Mouse (Mus musculus) heart, adult 2 months (tissue): Measurements from ENCODE around the gene Gucy2d. TPM values are rescaled to one million over a fixed set of nuclear protein-coding genes. Genes with fewer than 3 reads are reported as not detected.
A peak's percentile ranks its signal among the peaks of the same experiment; 100 is the strongest.

Source experiments
- DNase-seq, 2 experiments: peaks; one replicate each; pipeline ENCODE4 v3.0.0; 2021
- H3K27ac ChIP-seq: fragments of 200-600 bp; 2 replicates; pipeline ENCODE4 v1.8.1; 2022
- H3K27me3 ChIP-seq: fragments of 200-500 bp; 2 replicates; pipeline ENCODE4 v1.6.1; 2012; ENCODE audit warnings: mild to moderate bottlenecking, low read length, inconsistent platforms, mixed read lengths; ENCODE audit not compliant: control insufficient read depth, insufficient read depth
- H3K36me3 ChIP-seq: fragments of 200-500 bp; 2 replicates; pipeline ENCODE4 v1.6.1; 2012; ENCODE audit warnings: low read length, inconsistent platforms; ENCODE audit not compliant: control insufficient read depth, insufficient read depth
- H3K4me1 ChIP-seq: fragments of 200-500 bp; 2 replicates; pipeline ENCODE4 v1.6.1; 2011; ENCODE audit warnings: low read length; ENCODE audit not compliant: control insufficient read depth, insufficient read depth
- H3K4me3 ChIP-seq: fragments of 200-600 bp; 2 replicates; pipeline ENCODE4 v1.8.1; 2022
- H3K79me2 ChIP-seq: fragments of 200-500 bp; replicated peaks from 2 replicates; pipeline ENCODE4 v1.6.1; 2012; ENCODE audit warnings: mild to moderate bottlenecking, inconsistent platforms, low read length, moderate library complexity, mixed read lengths; ENCODE audit not compliant: control insufficient read depth, insufficient read depth
- H3K9ac ChIP-seq: fragments of 200-500 bp; 2 replicates; pipeline ENCODE4 v1.6.1; 2012; ENCODE audit warnings: low read depth, mild to moderate bottlenecking, control low read depth, inconsistent platforms, low read length, mixed read lengths
- CTCF ChIP-seq: fragments of 200-600 bp; IDR thresholded peaks from 2 replicates; pipeline ENCODE4 v1.8.1; 2022; ENCODE audit warnings: antibody characterized with exemption, mild to moderate bottlenecking, moderate library complexity
- EP300 ChIP-seq: fragments of 200-500 bp; IDR thresholded peaks from 2 replicates; pipeline ENCODE4 v1.6.1; 2011; ENCODE audit warnings: low read depth, low read length, control low read depth; ENCODE audit not compliant: insufficient read depth
- POLR2A ChIP-seq: fragments of 200-500 bp; IDR thresholded peaks from 2 replicates; pipeline ENCODE4 v1.6.1; 2011; ENCODE audit warnings: mild to moderate bottlenecking, low read depth, low read length, control low read depth; ENCODE audit not compliant: insufficient read depth
- WGBS: fragments of 180-500 bp; shearing (Covaris S2); methylation state at CpG from one replicate; pipeline ENCODE4 v1.1.7; 2018; 5-methylcytosine and 5-hydroxymethylcytosine counted together
- intact Hi-C: fragments of 180-260 bp; cut with DNase I; formaldehyde crosslinking; loops from one replicate; pipeline ENCODE4 v1.15.1; 2025
- polyA plus RNA-seq: library from polyadenylated mRNA; depleted of rRNA; stranded (reverse); fragments of >200 nt; gene quantifications from 2 replicates; pipeline ENCODE4 v1.2.3, GENCODE M21; 2012
- total RNA-seq, 2 experiments: library from RNA; stranded (reverse); gene quantifications; 2 replicates each; pipeline ENCODE4 v1.2.3; 2021

Gucy2d gene
- total and polyA plus RNA-seq, 3 experiments, result 0.20 to 0.21 TPM; not detected in 1

GRCm38 (mm10) chr7:98403996-98404395, 36.2 kb upstream of the Gucy2d start:
- H3K4me1 ChIP-seq, result no peaks in the 10 kb centered on the region
- no peaks in the 10 kb centered on the region for H3K27me3 ChIP-seq
- no peak overlapping the region for H3K4me3 ChIP-seq
- no peak overlapping the region for H3K9ac ChIP-seq
- no peak for DNase-seq
- no peaks in the 10 kb centered on the region for H3K79me2 ChIP-seq
- H3K36me3 ChIP-seq, result no peaks in the 10 kb centered on the region
- H3K27ac ChIP-seq, result no peak overlapping the region
- 71% methylated on average over 4 of the region's 4 CpGs for WGBS
- TF ChIP-seq POLR2A (no peak), EP300 (no peak), CTCF (no peak)
- intact Hi-C loops, result no loop called here

GRCm38 (mm10) chr7:98407615-98408014, 32.6 kb upstream of the Gucy2d start:
- intact Hi-C loops, result no loop called here
- no peak overlapping the region for H3K27ac ChIP-seq
- H3K4me3 ChIP-seq, result no peak overlapping the region
- no peak for TF ChIP-seq CTCF
- TF ChIP-seq POLR2A, result no peak
- TF ChIP-seq EP300, result no peak
- DNase-seq, result no peak
- H3K27me3 ChIP-seq, result no peaks in the 10 kb centered on the region
- no peaks in the 10 kb centered on the region for H3K79me2 ChIP-seq
- H3K4me1 ChIP-seq, result no peaks in the 10 kb centered on the region
- H3K36me3 ChIP-seq, result no peaks in the 10 kb centered on the region
- WGBS, result 83% methylated on average over 5 of the region's 5 CpGs
- H3K9ac ChIP-seq, result no peak overlapping the region

GRCm38 (mm10) chr7:98413115-98413514, 27.1 kb upstream of the Gucy2d start:
- no peaks in the 10 kb centered on the region; the same call in 1 of the 2 replicates for H3K4me1 ChIP-seq
- no peak for TF ChIP-seq CTCF
- TF ChIP-seq POLR2A, result no peak
- TF ChIP-seq EP300, result no peak
- WGBS, result 84% methylated on average over 4 of the region's 4 CpGs
- no peaks in the 10 kb centered on the region for H3K36me3 ChIP-seq
- H3K27ac ChIP-seq, result no peak overlapping the region
- intact Hi-C loops, result no loop called here
- no peaks in the 10 kb centered on the region for H3K27me3 ChIP-seq
- no peaks in the 10 kb centered on the region for H3K79me2 ChIP-seq
- no peak for DNase-seq
- no peak overlapping the region for H3K9ac ChIP-seq
- no peak overlapping the region for H3K4me3 ChIP-seq

GRCm38 (mm10) chr7:98415550-98415949, 24.7 kb upstream of the Gucy2d start:
- H3K9ac ChIP-seq, result no peak overlapping the region
- H3K27me3 ChIP-seq, result no peaks in the 10 kb centered on the region
- 38% methylated on average over 3 of the region's 3 CpGs for WGBS
- no peaks in the 10 kb centered on the region for H3K79me2 ChIP-seq
- H3K27ac ChIP-seq, result no peak overlapping the region
- H3K36me3 ChIP-seq, result no peaks in the 10 kb centered on the region
- no peak overlapping the region for H3K4me3 ChIP-seq
- TF ChIP-seq CTCF (no peak), EP300 (no peak), POLR2A (no peak)
- intact Hi-C loops, result no loop called here
- peaks cover 2% of the 10 kb centered on the region; the same call in 1 of the 2 replicates for H3K4me1 ChIP-seq
- DNase-seq, result peak in 1 of 2 experiments; percentile 40

DNA sequence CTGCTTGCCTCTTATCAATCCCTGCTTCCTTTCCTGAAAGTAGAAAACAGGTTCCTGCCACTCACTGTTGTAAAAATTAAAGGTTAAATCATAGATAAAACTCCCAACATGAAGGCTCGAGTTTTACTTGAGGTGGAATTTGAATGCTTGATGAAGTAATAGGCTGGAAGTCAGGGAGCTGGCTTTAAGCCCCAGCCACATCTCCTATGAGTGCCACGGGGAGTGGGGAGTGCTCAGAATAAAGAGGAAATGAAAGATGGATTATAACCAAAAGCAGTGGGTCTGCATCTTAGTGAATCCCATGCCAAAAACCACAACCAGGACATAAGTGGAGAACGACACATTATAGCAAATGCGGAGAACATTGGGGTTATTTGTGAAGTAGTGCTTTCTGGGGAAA, 24.2 kb upstream of the Gucy2d start:
- Histone ChIP-seq H3K27me3 (no peaks in the 10 kb centered on the region), H3K4me1 (peaks cover 2% of the 10 kb centered on the region; the same call in 1 of the 2 replicates), H3K27ac (no peak overlapping the region), H3K36me3 (no peaks in the 10 kb centered on the region), H3K9ac (no peak overlapping the region), H3K4me3 (no peak overlapping the region), H3K79me2 (no peaks in the 10 kb centered on the region)
- no peak for TF ChIP-seq EP300
- no peak for TF ChIP-seq POLR2A
- no peak for TF ChIP-seq CTCF
- DNase-seq, result no peak
- intact Hi-C loops, result no loop called here
- WGBS, result 53% methylated on average over 4 of the region's 4 CpGs

GRCm38 (mm10) chr7:98418031-98418805, 22.0 kb upstream of the Gucy2d start:
- TF ChIP-seq EP300 (no peak), POLR2A (no peak), CTCF (no peak)
- 43% methylated on average over 17 of the region's 17 CpGs for WGBS
- peak overlapping the region; percentile 58 for H3K27ac ChIP-seq
- peaks cover 2% of the 10 kb centered on the region; the same call in 1 of the 2 replicates for H3K4me1 ChIP-seq
- H3K4me3 ChIP-seq, result no peak overlapping the region
- peak in 1 of 2 experiments; percentile 13 for DNase-seq
- intact Hi-C loops, result no loop called here
- no peak overlapping the region for H3K9ac ChIP-seq
- H3K36me3 ChIP-seq, result no peaks in the 10 kb centered on the region
- H3K79me2 ChIP-seq, result no peaks in the 10 kb centered on the region
- no peaks in the 10 kb centered on the region for H3K27me3 ChIP-seq
